In the genomic region with DNA sequence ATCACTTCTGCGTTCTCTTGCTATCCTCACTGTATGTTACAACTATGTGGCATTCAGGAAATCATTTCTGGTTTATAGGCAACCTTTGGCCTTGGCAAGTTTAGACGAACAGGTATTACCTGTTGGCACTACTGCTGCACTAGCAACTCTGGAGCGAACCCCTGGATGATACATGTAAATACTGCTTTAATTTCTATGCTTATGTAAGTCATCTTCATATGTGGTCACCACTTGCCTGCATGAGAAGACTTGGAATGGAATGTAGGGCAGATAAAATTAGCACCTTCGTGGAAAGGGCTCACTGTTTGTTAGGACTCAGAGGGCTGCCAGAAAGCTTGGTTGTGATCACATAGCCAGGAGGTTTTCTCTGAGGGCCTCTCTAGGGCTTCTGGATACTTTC, we compare ENCODE assay signal across 19 mouse cellular contexts.
DNase-seq lines count a peak whose midpoint lies in the region; ATAC-seq lines count a peak whose summit lies in the region.
"Had no signal": no experiment of that assay in that cellular context is flagged by ENCODE, and none has a peak within 500 bp of the region (broad histone marks: within the 10 kb centered on the region; RNA-seq: fewer than 3 reads in every experiment).

No protein-coding gene starts in this region.

- H3K27ac ChIP-seq in heart, embryonic 16.5 days (ENCODE audit: low read length) = peak overlapping the region; percentile 57
- H3K27ac ChIP-seq in midbrain, embryonic 15.5 days = no peak overlapping the region
- H3K27ac ChIP-seq: hindbrain, postnatal 0 days; limb, embryonic 13.5 days; liver, embryonic 14.5 days had no signal

- H3K4me1 ChIP-seq in heart, embryonic 16.5 days (ENCODE audit: control insufficient read depth, insufficient read depth, low read length) = peaks cover 14% of the 10 kb centered on the region
- H3K4me1 ChIP-seq in midbrain, embryonic 15.5 days = peaks cover 3% of the 10 kb centered on the region; the same call in 1 of the 2 replicates
- H3K4me1 ChIP-seq: limb, embryonic 13.5 days had no signal

- 69% methylated on average over 4 of the region's 4 CpGs for WGBS in heart, embryonic 16.5 days
- WGBS in midbrain, embryonic 15.5 days = 87% methylated on average over 4 of the region's 4 CpGs

- H3K9ac ChIP-seq in heart, embryonic 16.5 days (ENCODE audit: low read length) = no peak overlapping the region
- no peak overlapping the region for H3K9ac ChIP-seq in midbrain, embryonic 15.5 days
- H3K9ac ChIP-seq: limb, embryonic 13.5 days; liver, embryonic 14.5 days had no signal

- peak; percentile 58; the same call in 1 of the 2 replicates for ATAC-seq in heart, embryonic 16.5 days (replicated peaks; ENCODE audit: extremely low read depth, insufficient read depth, low FRiP score)
- ATAC-seq in midbrain, embryonic 15.5 days (replicated peaks) = no peak
- ATAC-seq: forebrain, embryonic 16.5 days; hindbrain, postnatal 0 days had no signal

- DNase-seq in heart, adult 18-20 months = peak; percentile 26 to 45
- DNase-seq in heart, postnatal 4 days = no peak
- DNase-seq in cerebellum, adult 11 months = peak; percentile 53
- DNase-seq in cerebellum, adult 8-10 months = peak; percentile 59
- DNase-seq in spleen, postnatal 36 days (ENCODE audit: low spot score in 2 of 2) = no peak
- DNase-seq: gastrocnemius, postnatal 14 days; kidney, adult 11 months; kidney, postnatal 10 days; layer of hippocampus, adult 9-11 months; midbrain, embryonic 14.5 days; right cerebral cortex, adult 18-20 months; spleen, adult 18-20 months; thymus, postnatal 25 days had no signal

- H3K27me3 ChIP-seq in heart, embryonic 16.5 days (ENCODE audit: control insufficient read depth, insufficient read depth, low read length) = no peaks in the 10 kb centered on the region
- no peaks in the 10 kb centered on the region for H3K27me3 ChIP-seq in midbrain, embryonic 15.5 days (replicated peaks)
- H3K27me3 ChIP-seq: limb, embryonic 13.5 days had no signal

- H3K4me2 ChIP-seq in heart, embryonic 16.5 days (ENCODE audit: low read depth, low read length) = no peak overlapping the region
- no peak overlapping the region for H3K4me2 ChIP-seq in midbrain, embryonic 15.5 days
- H3K4me2 ChIP-seq: limb, embryonic 13.5 days had no signal

- H3K9me3 ChIP-seq in heart, embryonic 16.5 days (replicated peaks; ENCODE audit: control insufficient read depth, low read length) = no peaks in the 10 kb centered on the region
- no peaks in the 10 kb centered on the region for H3K9me3 ChIP-seq in midbrain, embryonic 15.5 days
- H3K9me3 ChIP-seq: limb, embryonic 13.5 days had no signal

- H3K4me3 ChIP-seq in heart, embryonic 16.5 days (ENCODE audit: low read length) = no peak overlapping the region
- no peak overlapping the region for H3K4me3 ChIP-seq in midbrain, embryonic 15.5 days
- H3K4me3 ChIP-seq: limb, embryonic 13.5 days had no signal

- H3K36me3 ChIP-seq in heart, embryonic 16.5 days (ENCODE audit: control insufficient read depth, insufficient read depth) = no peaks in the 10 kb centered on the region
- no peaks in the 10 kb centered on the region for H3K36me3 ChIP-seq in midbrain, embryonic 15.5 days (replicated peaks)
- H3K36me3 ChIP-seq: limb, embryonic 13.5 days had no signal

Comparison
In these comparisons a context has a peak if more than half of its experiments do, and no peak if none do; other contexts are left out.
1. DNase-seq: peak in heart, adult 18-20 months (2 of 2), cerebellum, adult 11 months (single experiment) and cerebellum, adult 8-10 months (single experiment); none in heart, postnatal 4 days (single experiment) and spleen, postnatal 36 days (0 of 2).